Mouse (Mus musculus): ENCODE measurements around the gene Fam234a. TPM values are rescaled to one million over a fixed set of nuclear protein-coding genes. Genes with fewer than 3 reads are reported as not detected.
A peak's percentile ranks its signal among the peaks of the same experiment; 100 is the strongest.
"Not testable (repeated sequence)": the region's sequence is repeated elsewhere in the genome, so short reads cannot be mapped to it uniquely, and the experiment has no call there.

The Fam234a gene
- polyA plus RNA-seq (2014; fragmentation: Nextera tagmentation; extraction: Ambion mirVana): 16.9 and 19.6 TPM in 2 replicates

GRCm38 (mm10) chr17:26244101-26244841 is at the start of gene Fam234a:
Gene Fam234a, minus strand, starts transcription at chr17:26244242.
- H3K4me3 ChIP-seq (ENCODE audit: low read depth, low read length): peak within 1 kb of the TSS; percentile 57
- H3K9me3 ChIP-seq (ENCODE audit: control insufficient read depth, low read length): no peaks in the 10 kb centered on the region
- ATAC-seq (ENCODE audit: low FRiP score): peak; percentile 98
- H3K4me1 ChIP-seq (ENCODE audit: control insufficient read depth, insufficient read depth, low read length): peaks cover 7% of the 10 kb centered on the region; the same call in 1 of the 2 replicates
- peak within 1 kb of the TSS; percentile 68 for H3K4me2 ChIP-seq
- H3K27me3 ChIP-seq (ENCODE audit: control insufficient read depth, insufficient read depth, low read length): no peaks in the 10 kb centered on the region
- no peaks in the 10 kb centered on the region for H3K36me3 ChIP-seq (ENCODE audit: control insufficient read depth, insufficient read depth, low read length)
- DNase-seq (ENCODE audit: low spot score, missing footprints): peak; percentile 99
- peak within 1 kb of the TSS; percentile 63 for H3K27ac ChIP-seq (ENCODE audit: low read depth, low read length)
- 7% methylated on average over 33 of the region's 33 CpGs for WGBS
- H3K9ac ChIP-seq (ENCODE audit: low read length): peak within 1 kb of the TSS; percentile 63

- Histone ChIP-seq H3K4me2 (no peak overlapping the region), H3K9ac (ENCODE audit: low read length) (no peak overlapping the region), H3K4me1 (ENCODE audit: control insufficient read depth, insufficient read depth, low read length) (no peaks in the 10 kb centered on the region), H3K27ac (ENCODE audit: low read depth, low read length) (no peak overlapping the region), H3K36me3 (ENCODE audit: control insufficient read depth, insufficient read depth, low read length) (peaks cover 25% of the 10 kb centered on the region), H3K9me3 (ENCODE audit: control insufficient read depth, low read length) (peaks cover 7% of the 10 kb centered on the region; the same call in 1 of the 2 replicates), H3K4me3 (ENCODE audit: low read depth, low read length) (no peak overlapping the region), H3K27me3 (ENCODE audit: control insufficient read depth, insufficient read depth, low read length) (no peaks in the 10 kb centered on the region)
- WGBS: 87% methylated on average over 4 of the region's 4 CpGs
- DNase-seq (ENCODE audit: low spot score, missing footprints) (peak; percentile 31), ATAC-seq (ENCODE audit: low FRiP score) (no peak)
These were observed 45.4 kb upstream of the Fam234a start for GRCm38 (mm10) chr17:26289475-26289874.

GRCm38 (mm10) chr17:26286199-26286955 is 42.3 kb upstream of the Fam234a start:
- H3K27me3 ChIP-seq (ENCODE audit: control insufficient read depth, insufficient read depth, low read length): no peaks in the 10 kb centered on the region
- no peaks in the 10 kb centered on the region for H3K4me1 ChIP-seq (ENCODE audit: control insufficient read depth, insufficient read depth, low read length)
- H3K9me3 ChIP-seq (ENCODE audit: control insufficient read depth, low read length): peaks cover 1% of the 10 kb centered on the region; the same call in 1 of the 2 replicates
- no peak overlapping the region for H3K4me2 ChIP-seq
- 88% methylated on average over 8 of the region's 8 CpGs for WGBS
- peaks cover 40% of the 10 kb centered on the region for H3K36me3 ChIP-seq (ENCODE audit: control insufficient read depth, insufficient read depth, low read length)
- ATAC-seq (ENCODE audit: low FRiP score) (no peak), DNase-seq (ENCODE audit: low spot score, missing footprints) (peak; percentile 80)
- H3K4me3 ChIP-seq (ENCODE audit: low read depth, low read length): no peak overlapping the region
- no peak overlapping the region for H3K9ac ChIP-seq (ENCODE audit: low read length)
- H3K27ac ChIP-seq (ENCODE audit: low read depth, low read length): no peak overlapping the region

- no peak overlapping the region for H3K4me2 ChIP-seq
- H3K4me1 ChIP-seq (ENCODE audit: control insufficient read depth, insufficient read depth, low read length): no peaks in the 10 kb centered on the region
- H3K27ac ChIP-seq (ENCODE audit: low read depth, low read length): no peak overlapping the region
- ATAC-seq (ENCODE audit: low FRiP score) (no peak), DNase-seq (ENCODE audit: low spot score, missing footprints) (peak; percentile 87)
- peaks cover 34% of the 10 kb centered on the region for H3K36me3 ChIP-seq (ENCODE audit: control insufficient read depth, insufficient read depth, low read length)
- H3K27me3 ChIP-seq (ENCODE audit: control insufficient read depth, insufficient read depth, low read length): no peaks in the 10 kb centered on the region
- H3K4me3 ChIP-seq (ENCODE audit: low read depth, low read length): no peak overlapping the region
- no peak overlapping the region for H3K9ac ChIP-seq (ENCODE audit: low read length)
- no peaks in the 10 kb centered on the region for H3K9me3 ChIP-seq (ENCODE audit: control insufficient read depth, low read length)
- WGBS: 96% methylated on average over 4 of the region's 4 CpGs
These were observed 32.7 kb upstream of the Fam234a start for GRCm38 (mm10) chr17:26276711-26277110.

- Histone ChIP-seq H3K9ac (ENCODE audit: low read length) (no peak overlapping the region), H3K4me2 (no peak overlapping the region), H3K4me3 (ENCODE audit: low read depth, low read length) (no peak overlapping the region), H3K27ac (ENCODE audit: low read depth, low read length) (no peak overlapping the region), H3K36me3 (ENCODE audit: control insufficient read depth, insufficient read depth, low read length) (peaks cover 28% of the 10 kb centered on the region), H3K9me3 (ENCODE audit: control insufficient read depth, low read length) (no peaks in the 10 kb centered on the region), H3K27me3 (ENCODE audit: control insufficient read depth, insufficient read depth, low read length) (no peaks in the 10 kb centered on the region), H3K4me1 (ENCODE audit: control insufficient read depth, insufficient read depth, low read length) (no peaks in the 10 kb centered on the region)
- WGBS: 91% methylated on average over 13 of the region's 13 CpGs
- ATAC-seq (ENCODE audit: low FRiP score) (no peak), DNase-seq (ENCODE audit: low spot score, missing footprints) (peak; percentile 54)
These were observed 31.9 kb upstream of the Fam234a start for GRCm38 (mm10) chr17:26275933-26276332.

GRCm38 (mm10) chr17:26272586-26272985 is 28.5 kb upstream of the Fam234a start:
- ATAC-seq (ENCODE audit: low FRiP score) (no peak), DNase-seq (ENCODE audit: low spot score, missing footprints) (peak; percentile 44)
- Histone ChIP-seq H3K4me1 (ENCODE audit: control insufficient read depth, insufficient read depth, low read length) (no peaks in the 10 kb centered on the region), H3K4me2 (no peak overlapping the region), H3K9me3 (ENCODE audit: control insufficient read depth, low read length) (no peaks in the 10 kb centered on the region), H3K9ac (ENCODE audit: low read length) (no peak overlapping the region), H3K36me3 (ENCODE audit: control insufficient read depth, insufficient read depth, low read length) (peaks cover 10% of the 10 kb centered on the region), H3K27ac (ENCODE audit: low read depth, low read length) (no peak overlapping the region), H3K4me3 (ENCODE audit: low read depth, low read length) (no peak overlapping the region), H3K27me3 (ENCODE audit: control insufficient read depth, insufficient read depth, low read length) (no peaks in the 10 kb centered on the region)
- 90% methylated on average over 3 of the region's 3 CpGs for WGBS

- peak; percentile 56 for DNase-seq (ENCODE audit: low spot score, missing footprints)
- H3K9me3 ChIP-seq (ENCODE audit: control insufficient read depth, low read length); H3K27me3 ChIP-seq (ENCODE audit: control insufficient read depth, insufficient read depth, low read length); H3K27ac ChIP-seq (ENCODE audit: low read depth, low read length); H3K9ac ChIP-seq (ENCODE audit: low read length); H3K4me1 ChIP-seq (ENCODE audit: control insufficient read depth, insufficient read depth, low read length); ATAC-seq (ENCODE audit: low FRiP score); H3K4me3 ChIP-seq (ENCODE audit: low read depth, low read length); H3K4me2 ChIP-seq: not testable (repeated sequence)
- peaks cover 15% of the 10 kb centered on the region for H3K36me3 ChIP-seq (ENCODE audit: control insufficient read depth, insufficient read depth, low read length)
- WGBS: 95% methylated on average over 8 of the region's 10 CpGs
These were observed 25.5 kb upstream of the Fam234a start for GRCm38 (mm10) chr17:26269577-26269976.

GRCm38 (mm10) chr17:26268851-26269250 is 24.8 kb upstream of the Fam234a start:
- H3K4me3 ChIP-seq (ENCODE audit: low read depth, low read length): no peak overlapping the region
- peaks cover 16% of the 10 kb centered on the region for H3K36me3 ChIP-seq (ENCODE audit: control insufficient read depth, insufficient read depth, low read length)
- H3K9ac ChIP-seq (ENCODE audit: low read length): no peak overlapping the region
- 80% methylated on average over 1 of the region's 1 CpGs for WGBS
- no peaks in the 10 kb centered on the region for H3K27me3 ChIP-seq (ENCODE audit: control insufficient read depth, insufficient read depth, low read length)
- no peak overlapping the region for H3K27ac ChIP-seq (ENCODE audit: low read depth, low read length)
- DNase-seq (ENCODE audit: low spot score, missing footprints) (peak; percentile 70), ATAC-seq (ENCODE audit: low FRiP score) (no peak)
- H3K4me1 ChIP-seq (ENCODE audit: control insufficient read depth, insufficient read depth, low read length): no peaks in the 10 kb centered on the region
- no peaks in the 10 kb centered on the region for H3K9me3 ChIP-seq (ENCODE audit: control insufficient read depth, low read length)
- H3K4me2 ChIP-seq: no peak overlapping the region

- Histone ChIP-seq H3K4me3 (ENCODE audit: low read depth, low read length) (no peak overlapping the region), H3K9ac (ENCODE audit: low read length) (no peak overlapping the region), H3K9me3 (ENCODE audit: control insufficient read depth, low read length) (no peaks in the 10 kb centered on the region), H3K27ac (ENCODE audit: low read depth, low read length) (no peak overlapping the region), H3K27me3 (ENCODE audit: control insufficient read depth, insufficient read depth, low read length) (no peaks in the 10 kb centered on the region), H3K4me2 (no peak overlapping the region), H3K36me3 (ENCODE audit: control insufficient read depth, insufficient read depth, low read length) (peaks cover 26% of the 10 kb centered on the region), H3K4me1 (ENCODE audit: control insufficient read depth, insufficient read depth, low read length) (no peaks in the 10 kb centered on the region)
- 95% methylated on average over 3 of the region's 3 CpGs for WGBS
- ATAC-seq (ENCODE audit: low FRiP score): no peak
- peak; percentile 54 for DNase-seq (ENCODE audit: low spot score, missing footprints)
These were observed 18.3 kb upstream of the Fam234a start for GRCm38 (mm10) chr17:26262384-26262783.

All from midbrain, embryonic 11.5 days (tissue).